In the genomic region with DNA sequence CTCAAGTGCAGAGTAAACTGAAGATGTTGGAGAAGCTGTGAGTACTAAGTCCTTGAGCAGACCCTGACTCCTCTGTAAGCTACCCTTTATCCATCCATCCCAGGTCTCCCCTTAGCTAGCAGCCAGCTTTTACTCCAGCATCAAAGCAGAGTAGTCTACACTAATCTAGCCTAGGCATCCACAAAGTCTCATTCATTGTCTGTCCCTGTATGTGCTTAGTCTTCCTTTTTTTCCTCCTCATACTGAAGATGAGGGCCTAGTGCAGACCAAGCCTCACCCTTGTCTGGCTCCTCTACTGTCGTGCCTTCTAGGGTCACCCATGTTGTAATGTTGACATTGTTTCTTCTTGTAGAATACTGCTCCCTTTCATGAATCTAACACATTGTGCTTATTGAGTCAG, we compare ENCODE assay signal across 18 mouse cellular contexts. TPM values are rescaled to one million over a fixed set of nuclear protein-coding genes. Genes with fewer than 3 reads are reported as not detected.
"Had no signal": no experiment of that assay in that cellular context is flagged by ENCODE, and none has a peak within 500 bp of the region (broad histone marks: within the 10 kb centered on the region; RNA-seq: fewer than 3 reads in every experiment).

No protein-coding gene starts in this region.

- H3K9ac ChIP-seq: neural tube, embryonic 13.5 days; neural tube, embryonic 15.5 days; stomach, embryonic 15.5 days had no signal

- H3K4me3 ChIP-seq: neural tube, embryonic 13.5 days; neural tube, embryonic 15.5 days; stomach, embryonic 15.5 days had no signal

- H3K4me2 ChIP-seq: neural tube, embryonic 13.5 days; neural tube, embryonic 15.5 days; stomach, embryonic 15.5 days had no signal

- DNase-seq: retina, postnatal 1 day; right cerebral cortex, adult 18-20 months; right cerebral cortex, postnatal 14 days; right cerebral cortex, postnatal 25 days; right cerebral cortex, postnatal 4 days; spleen, adult 18-20 months; thymus, adult 18-20 months; thymus, adult 2 months; thymus, postnatal 14 days; thymus, postnatal 25 days; thymus, postnatal 36 days; thymus, postnatal 4 days had no signal

- H3K27ac ChIP-seq: neural tube, embryonic 13.5 days; neural tube, embryonic 15.5 days; stomach, embryonic 15.5 days; stomach, postnatal 0 days had no signal

- H3K9me3 ChIP-seq: neural tube, embryonic 13.5 days; neural tube, embryonic 15.5 days; stomach, embryonic 15.5 days had no signal

- H3K27me3 ChIP-seq: neural tube, embryonic 13.5 days; neural tube, embryonic 15.5 days; stomach, embryonic 15.5 days had no signal

RNA-seq across cellular contexts. Expression of a gene that starts 36.7 kb away (rescaled TPM):
- total RNA-seq: neutrophil, adult 5-6 weeks had no signal
- polyA plus RNA-seq: thymus, postnatal 0 days had no signal
